Mouse (Mus musculus): ENCODE data around the gene Ccng2. TPM values are rescaled to one million over a fixed set of nuclear protein-coding genes. Genes with fewer than 3 reads are reported as not detected.
A peak's percentile ranks its signal among the peaks of the same experiment; 100 is the strongest.

Ccng2 gene
- total RNA-seq, 2 experiments from 2014 or later: 38.0 to 47.9 TPM

GRCm38 (mm10) chr5:93260983-93261382, 6.1 kb upstream of the Ccng2 start:
- no peak for ATAC-seq (replicated peaks; ENCODE audit: low FRiP score, poor library complexity, severe bottlenecking)

GRCm38 (mm10) chr5:93262751-93263150, 4.3 kb upstream of the Ccng2 start:
- no peak for ATAC-seq (replicated peaks; ENCODE audit: low FRiP score, poor library complexity, severe bottlenecking)

DNA sequence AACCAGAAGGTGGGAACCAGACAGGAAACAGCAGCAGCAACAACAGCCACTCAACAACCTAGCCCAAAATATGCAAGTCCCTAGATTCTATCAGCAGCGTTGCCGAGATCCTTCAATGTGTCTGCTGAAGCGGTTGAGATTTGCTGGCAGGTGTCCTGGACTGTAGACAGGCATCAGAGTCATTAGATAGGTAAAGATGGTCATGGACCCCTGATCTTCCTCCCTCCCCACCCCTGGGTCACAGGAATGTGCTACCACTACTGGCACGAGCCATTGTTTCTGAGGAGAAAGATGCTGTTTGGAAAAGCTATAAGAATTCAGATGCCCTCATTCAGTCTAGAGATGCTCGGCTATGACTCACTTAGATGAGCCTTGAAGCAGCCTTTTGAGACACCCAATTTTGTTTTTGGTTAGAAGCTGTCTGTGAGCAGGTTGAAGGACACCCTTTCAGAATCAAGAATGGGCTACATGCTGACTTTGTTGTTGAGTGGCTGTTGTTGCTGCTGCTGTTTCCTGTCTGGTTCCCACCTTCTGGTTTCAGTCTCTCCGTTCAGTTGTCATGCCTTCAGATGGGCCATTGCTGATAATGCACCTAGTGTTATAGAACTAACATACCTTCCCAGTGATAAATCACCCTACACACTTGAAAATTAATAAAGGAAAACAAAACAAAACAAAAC, 3.5 kb upstream of the Ccng2 start:
- no peak for ATAC-seq (replicated peaks; ENCODE audit: low FRiP score, poor library complexity, severe bottlenecking)

DNA sequence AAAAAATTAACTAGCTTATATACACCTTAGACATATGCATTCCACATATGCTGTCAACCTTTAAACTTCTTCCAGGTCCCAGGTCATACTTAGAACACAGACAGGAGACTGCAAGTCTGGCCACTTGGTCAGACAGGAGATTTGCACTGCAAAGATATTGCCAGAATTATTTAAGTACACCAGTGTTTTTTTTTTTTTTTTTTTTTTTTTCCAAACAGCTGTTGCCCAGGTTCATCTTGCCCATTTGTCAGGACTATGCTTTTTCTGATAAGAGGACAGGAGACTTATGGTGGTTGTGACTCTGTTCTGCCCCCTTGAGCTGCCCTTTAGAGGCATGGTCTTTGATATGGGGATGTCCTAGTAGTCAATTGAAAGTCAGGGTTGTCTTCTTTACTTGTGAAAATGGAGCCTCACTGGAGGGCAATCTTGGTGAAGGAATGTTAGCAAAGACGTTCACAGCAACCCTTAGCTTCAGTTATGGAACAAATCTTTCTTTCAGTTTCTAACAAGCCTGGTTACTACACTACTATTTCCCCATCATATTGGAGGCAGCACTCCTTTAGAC, 2.8 kb upstream of the Ccng2 start:
- no peak for ATAC-seq (replicated peaks; ENCODE audit: low FRiP score, poor library complexity, severe bottlenecking)

- ATAC-seq (replicated peaks; ENCODE audit: low FRiP score, poor library complexity, severe bottlenecking): no peak
Observed at GRCm38 (mm10) chr5:93265164-93265800, 1.8 kb upstream of the Ccng2 start.

DNA sequence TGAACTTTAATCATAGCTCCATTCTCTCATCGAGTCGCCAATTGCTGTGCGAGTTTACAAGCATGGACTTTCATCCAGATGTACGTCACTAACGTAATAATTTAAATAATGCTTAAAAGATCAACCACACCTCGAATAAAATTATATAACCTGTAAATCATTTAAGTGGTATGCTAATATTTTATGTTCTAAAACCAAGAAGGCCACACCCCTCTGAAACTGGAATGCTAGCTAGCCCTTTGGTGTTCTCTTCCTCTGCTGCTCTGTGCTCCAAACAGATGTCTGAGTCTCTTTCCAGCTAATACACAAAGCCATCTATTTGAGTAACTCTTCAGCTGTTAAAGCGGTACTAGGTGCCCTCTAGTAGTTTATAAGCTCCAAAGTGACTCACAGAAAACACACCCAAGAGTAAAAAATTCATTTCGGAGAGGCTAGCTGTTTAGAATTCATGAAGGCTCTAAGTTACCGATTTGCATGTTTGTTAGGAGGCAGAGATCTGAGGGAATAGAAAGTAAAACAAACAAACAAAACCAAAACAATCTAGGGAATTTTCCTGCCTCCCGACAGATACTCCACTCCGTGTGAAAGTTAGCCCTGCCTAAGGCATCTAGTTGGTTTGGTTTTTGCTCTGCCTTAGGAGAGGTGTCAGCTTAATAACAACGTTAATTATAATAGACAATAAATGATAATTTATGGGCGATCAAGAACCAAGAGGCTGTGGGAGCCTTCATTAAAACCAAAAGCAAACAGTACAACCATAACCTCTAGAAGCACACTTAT, 1.1 kb upstream of the Ccng2 start:
- ATAC-seq (replicated peaks; ENCODE audit: low FRiP score, poor library complexity, severe bottlenecking): no peak

- ATAC-seq (replicated peaks; ENCODE audit: low FRiP score, poor library complexity, severe bottlenecking): peak; percentile 24; the same call in 1 of the 2 replicates
Observed at GRCm38 (mm10) chr5:93267851-93268606, 972 bp downstream of the Ccng2 start.

DNA sequence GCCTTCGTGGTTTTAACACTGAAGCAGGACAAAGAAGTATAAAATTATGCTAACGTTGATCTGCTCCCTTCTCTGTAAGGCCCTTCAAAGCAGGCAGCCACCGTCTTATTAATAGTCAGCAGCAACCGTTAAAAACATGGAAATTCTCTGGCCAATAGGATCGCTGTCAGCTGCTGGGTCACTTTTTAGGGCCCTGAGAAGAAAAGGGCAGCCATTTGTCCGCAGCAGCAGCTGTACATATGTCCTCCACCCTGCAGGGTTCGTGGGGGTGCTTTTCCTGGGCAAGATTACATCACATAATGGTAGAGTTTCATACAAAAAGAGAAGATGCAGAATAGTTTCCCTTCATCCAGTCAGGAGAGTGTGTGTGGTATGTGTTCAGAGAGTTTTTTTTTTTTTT, 3.0 kb downstream of the Ccng2 start:
- no peak for ATAC-seq (replicated peaks; ENCODE audit: low FRiP score, poor library complexity, severe bottlenecking)

GRCm38 (mm10) chr5:93270721-93271120, 3.7 kb downstream of the Ccng2 start:
- ATAC-seq (replicated peaks; ENCODE audit: low FRiP score, poor library complexity, severe bottlenecking): no peak

GRCm38 (mm10) chr5:93282446-93283107, 15.5 kb downstream of the Ccng2 start:
- ATAC-seq (replicated peaks; ENCODE audit: low FRiP score, poor library complexity, severe bottlenecking): no peak

- ATAC-seq (replicated peaks; ENCODE audit: low FRiP score, poor library complexity, severe bottlenecking): no peak
Observed at GRCm38 (mm10) chr5:93283109-93283508, 16.1 kb downstream of the Ccng2 start.

- no peak for ATAC-seq (replicated peaks; ENCODE audit: low FRiP score, poor library complexity, severe bottlenecking)
Observed at GRCm38 (mm10) chr5:93288553-93288952, 21.5 kb downstream of the Ccng2 start.

GRCm38 (mm10) chr5:93290282-93290681, 23.2 kb downstream of the Ccng2 start:
- ATAC-seq (replicated peaks; ENCODE audit: low FRiP score, poor library complexity, severe bottlenecking): no peak

DNA sequence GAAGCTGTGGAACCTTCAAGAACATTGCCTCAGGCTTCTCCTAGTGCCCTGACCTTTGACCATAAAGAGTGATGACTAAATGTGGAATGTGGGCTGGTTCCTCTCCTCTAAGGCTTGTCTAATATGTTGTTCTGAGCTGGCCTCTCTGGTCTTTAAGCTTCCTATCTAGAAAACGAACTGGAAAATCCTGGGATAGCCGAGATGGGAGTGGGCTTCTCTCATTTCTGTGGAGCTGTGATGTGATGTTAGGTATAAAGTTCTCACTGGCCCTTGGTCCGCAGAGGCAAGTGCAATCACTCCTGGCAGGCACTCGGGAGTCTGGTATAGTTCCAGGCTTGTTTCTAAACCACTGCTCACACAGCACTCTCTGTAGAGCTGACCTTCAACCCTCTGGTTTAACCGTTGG, 29.3 kb downstream of the Ccng2 start:
- ATAC-seq (replicated peaks; ENCODE audit: low FRiP score, poor library complexity, severe bottlenecking): no peak

DNA sequence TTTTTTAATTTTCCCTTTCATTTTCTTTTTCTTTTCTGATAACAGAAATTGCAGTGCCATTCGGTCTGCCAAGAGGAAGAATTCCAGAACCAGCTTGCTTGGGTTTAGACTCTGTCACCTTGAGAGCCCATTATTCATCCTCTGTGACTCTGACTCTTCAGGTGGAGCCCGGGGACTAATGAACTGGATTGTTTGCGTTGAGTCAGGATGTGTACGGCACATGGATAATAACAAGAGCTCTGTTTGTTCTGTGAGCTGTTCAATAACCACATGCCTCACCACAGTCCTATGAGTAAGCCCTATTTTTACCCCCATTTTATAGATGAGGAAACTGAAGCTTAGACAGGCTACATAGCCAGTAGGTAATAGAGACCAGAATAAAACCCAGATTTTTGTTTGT, 29.7 kb downstream of the Ccng2 start:
- ATAC-seq (replicated peaks; ENCODE audit: low FRiP score, poor library complexity, severe bottlenecking): no peak

DNA sequence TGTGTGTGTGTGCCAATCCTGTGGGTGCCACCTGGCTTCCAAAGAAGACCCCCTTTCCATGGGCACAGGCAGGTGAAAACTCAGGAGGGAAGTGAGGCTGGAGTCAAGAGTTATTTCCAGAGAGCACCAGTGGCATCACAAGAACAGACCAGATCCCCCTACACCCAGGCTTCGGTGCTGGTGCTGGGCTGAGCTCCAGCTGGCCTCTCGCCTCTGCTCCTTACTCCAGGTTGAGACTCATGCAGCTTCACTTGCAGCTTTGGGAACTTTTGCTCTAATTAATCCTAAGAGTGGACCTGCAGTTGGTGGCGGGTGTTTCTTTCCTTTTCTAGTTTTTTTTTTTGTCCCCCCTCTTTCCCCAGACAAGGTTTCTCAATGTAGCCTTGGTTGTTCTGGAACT, 30.3 kb downstream of the Ccng2 start:
- no peak for ATAC-seq (replicated peaks; ENCODE audit: low FRiP score, poor library complexity, severe bottlenecking)

DNA sequence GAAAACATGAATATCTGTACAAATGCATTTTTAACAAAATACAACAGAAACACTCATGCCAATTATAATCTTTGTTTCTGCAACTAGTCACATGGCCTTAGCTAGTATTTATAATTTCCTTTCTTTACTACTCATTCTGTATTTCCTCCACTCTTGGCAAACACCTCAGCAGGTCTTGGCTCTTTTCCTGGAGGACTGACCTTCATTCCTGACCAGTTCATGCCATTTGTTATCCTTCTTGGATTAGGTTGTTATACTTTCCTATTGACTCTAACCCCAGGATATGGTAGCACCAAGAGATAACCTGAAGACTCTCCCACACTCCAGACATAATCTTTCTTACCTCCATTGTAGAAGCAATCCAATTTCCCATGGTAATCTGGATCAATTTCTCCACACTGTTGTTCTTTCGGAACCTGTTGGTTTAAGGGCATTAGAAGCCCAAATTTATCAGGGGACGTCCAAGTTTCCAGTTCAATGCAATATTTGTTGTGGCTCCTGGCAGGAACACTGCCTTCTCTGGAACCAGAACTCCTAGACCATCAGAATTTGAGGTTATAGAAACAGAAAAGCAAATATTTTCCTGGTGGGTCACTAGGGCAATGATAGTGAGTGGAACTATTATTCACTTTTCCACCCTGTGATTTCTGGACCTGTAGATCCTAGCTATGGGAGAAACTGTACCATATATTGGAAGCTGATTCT, 38.2 kb downstream of the Ccng2 start:
- ATAC-seq (replicated peaks; ENCODE audit: low FRiP score, poor library complexity, severe bottlenecking): no peak

- no peak for ATAC-seq (replicated peaks; ENCODE audit: low FRiP score, poor library complexity, severe bottlenecking)
Observed at GRCm38 (mm10) chr5:93308909-93309308, 41.9 kb downstream of the Ccng2 start.
